Mouse (Mus musculus) testis, postnatal 10 days (tissue): ENCODE measurements around the gene Wfdc8.

Source experiments
- DNase-seq: peaks from one replicate; pipeline ENCODE4 v3.0.0; 2021; ENCODE audit warnings: low spot score

The Wfdc8 gene

GRCm38 (mm10) chr2:164562391-164563188 lies 50.8 kb downstream of the Wfdc8 start, which contains the start of gene Wfdc2:
Gene Wfdc2 (plus strand): TSS chr2:164562413.
- DNase-seq, result no peak

GRCm38 (mm10) chr2:164560106-164560505 lies 53.3 kb downstream of the Wfdc8 start:
- no peak for DNase-seq

- DNase-seq, result no peak
Observed at GRCm38 (mm10) chr2:164558991-164559645, 54.3 kb downstream of the Wfdc8 start.

- DNase-seq, result no peak
Observed at GRCm38 (mm10) chr2:164558426-164558825, 55.0 kb downstream of the Wfdc8 start.

GRCm38 (mm10) chr2:164551502-164551901 lies 61.9 kb downstream of the Wfdc8 start:
- DNase-seq, result no peak

GRCm38 (mm10) chr2:164550895-164551269 lies 62.5 kb downstream of the Wfdc8 start:
- no peak for DNase-seq

- no peak for DNase-seq
Observed at GRCm38 (mm10) chr2:164549963-164550894, 63.2 kb downstream of the Wfdc8 start.

- no peak for DNase-seq
Observed at GRCm38 (mm10) chr2:164549338-164549737, 64.1 kb downstream of the Wfdc8 start.
